Mouse (Mus musculus): ENCODE data around the gene Gm49450.

GRCm38 (mm10) chr15:98998775-98999157 lies 45.4 kb upstream of the Gm49450 start:
- no peak for TF ChIP-seq CTCF (IDR thresholded peaks at IDR 0.05; ENCODE audit: control insufficient read depth, insufficient read depth, insufficient read length)
- TF ChIP-seq USF1 (IDR thresholded peaks at IDR 0.05; ENCODE audit: low read depth): no peak
